Mouse (Mus musculus) CD4-positive, CD25-positive, alpha-beta regulatory T cell, adult 4 months (primary cell): ENCODE results near the gene Pias1. TPM values are rescaled to one million over a fixed set of nuclear protein-coding genes. Genes with fewer than 3 reads are reported as not detected.
A peak's percentile ranks its signal among the peaks of the same experiment; 100 is the strongest.
"Not testable (repeated sequence)": the region's sequence is repeated elsewhere in the genome, so short reads cannot be mapped to it uniquely, and the experiment has no call there.

Experiments used
- ATAC-seq: one replicate; pipeline ENCODE4 v1.8.0; 2017
- polyA plus RNA-seq, 2 experiments: library from polyadenylated mRNA; unstranded; fragments of 100-300 nt; shearing (Covaris generic); gene quantifications; one replicate each; pipeline ENCODE4 v1.2.1; 2017

The Pias1 gene
- polyA plus RNA-seq, 2 experiments from 2014 or later = 160 to 181 TPM

DNA sequence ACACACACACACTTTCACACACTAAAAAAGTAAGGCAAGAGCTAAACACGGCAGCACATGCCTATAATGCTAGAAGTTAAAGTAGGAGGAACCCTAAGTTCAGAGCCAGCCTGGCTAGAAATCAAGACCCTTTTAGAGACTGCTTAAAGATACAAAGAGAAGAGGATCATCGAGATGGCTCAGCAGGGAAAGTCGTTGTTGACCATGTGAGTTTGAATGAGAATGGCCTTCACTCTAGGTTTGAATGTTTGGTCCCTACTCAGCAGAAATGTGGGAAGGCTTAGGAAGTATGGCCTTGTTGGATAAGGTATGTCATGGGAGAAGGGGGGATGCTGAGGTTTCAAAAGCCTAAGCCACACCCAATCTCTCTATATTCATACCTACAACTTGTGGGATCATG, 46.8 kb downstream of the Pias1 start:
- no peak for ATAC-seq

DNA sequence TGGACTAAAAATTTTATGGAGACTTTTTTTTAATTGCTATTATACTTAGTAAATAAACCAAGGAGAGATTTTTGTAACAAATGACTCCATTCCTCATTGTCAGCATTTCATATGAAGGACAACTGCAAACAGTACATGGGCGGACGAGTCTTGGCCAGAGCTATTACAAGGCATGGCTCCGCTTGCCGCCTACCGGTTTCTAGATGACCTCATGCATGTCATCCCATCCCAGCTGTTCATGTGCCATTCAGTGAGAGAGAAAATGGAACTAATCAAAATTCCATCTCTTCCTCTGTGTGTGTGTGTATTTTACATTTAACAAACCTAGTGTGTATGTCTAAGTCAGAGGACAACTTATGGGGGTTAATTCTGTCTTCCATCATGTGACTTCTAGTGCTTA, 51.9 kb downstream of the Pias1 start:
- ATAC-seq = no peak

DNA sequence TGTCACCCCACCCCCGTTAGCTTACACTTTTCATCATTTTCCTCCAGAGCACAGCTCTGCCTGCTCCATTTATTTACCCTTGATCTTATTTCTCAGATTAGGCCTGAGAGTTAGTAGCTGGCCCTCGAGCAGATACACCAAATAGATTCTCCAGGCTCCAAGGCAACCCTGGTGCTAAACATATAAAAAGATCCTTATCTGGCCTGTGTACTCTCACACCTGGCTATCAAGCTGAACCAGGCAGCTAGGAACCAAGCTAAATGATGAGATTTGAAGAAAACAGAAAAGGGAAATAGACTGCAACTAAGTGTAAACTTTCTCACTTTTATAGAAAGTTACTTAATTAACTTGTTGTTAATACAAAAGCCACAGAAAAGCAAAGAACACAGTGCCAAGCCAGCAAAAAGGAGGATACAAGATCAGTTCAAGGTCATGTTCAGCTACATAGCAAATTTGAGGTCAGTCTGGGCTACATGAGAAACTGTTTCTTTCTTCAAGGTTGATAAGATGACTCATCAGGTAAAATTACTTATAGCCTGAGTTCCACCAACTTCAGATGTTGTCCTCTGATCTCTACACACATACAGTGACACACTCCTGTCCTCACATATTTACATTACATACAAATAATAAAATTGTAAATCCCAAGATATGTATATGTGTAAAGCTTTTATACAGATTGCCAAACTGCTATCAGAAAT, 52.9 kb downstream of the Pias1 start:
- ATAC-seq = no peak

DNA sequence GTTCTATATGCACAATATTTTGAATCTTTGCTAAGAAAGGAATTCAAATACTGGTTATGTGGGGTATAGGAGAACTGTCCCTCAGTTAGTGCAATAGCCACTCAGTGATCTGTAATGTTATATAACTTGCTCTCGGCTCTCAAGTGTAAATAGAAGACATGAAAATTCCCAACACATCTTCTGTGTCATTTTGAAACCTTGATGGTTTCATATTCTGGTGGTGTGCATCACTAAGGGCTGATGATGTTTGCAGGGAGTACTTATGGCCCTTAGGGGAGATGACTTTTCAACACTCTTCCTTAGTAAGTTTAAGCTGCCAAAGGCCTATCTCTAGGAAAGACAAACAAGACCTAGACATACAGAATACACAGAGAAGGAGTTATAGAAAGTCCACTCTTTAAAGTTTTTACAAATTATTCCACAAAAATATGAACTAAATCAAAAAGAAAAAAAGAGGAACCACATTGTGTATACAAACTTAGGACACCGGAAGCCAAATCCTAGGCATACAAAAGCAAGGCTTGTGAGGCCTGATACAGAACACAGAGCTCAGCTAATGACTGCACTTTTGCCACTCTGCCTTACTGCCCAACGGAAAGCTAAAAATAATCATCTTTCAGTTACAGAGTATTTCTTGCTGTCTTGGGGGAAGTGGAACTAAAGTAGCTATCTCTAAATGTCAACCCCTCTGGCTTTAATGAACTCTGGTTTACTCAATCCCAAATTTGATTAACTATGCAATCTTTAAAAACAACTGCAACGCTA, 55.0 kb downstream of the Pias1 start:
- ATAC-seq = peak; percentile 37

DNA sequence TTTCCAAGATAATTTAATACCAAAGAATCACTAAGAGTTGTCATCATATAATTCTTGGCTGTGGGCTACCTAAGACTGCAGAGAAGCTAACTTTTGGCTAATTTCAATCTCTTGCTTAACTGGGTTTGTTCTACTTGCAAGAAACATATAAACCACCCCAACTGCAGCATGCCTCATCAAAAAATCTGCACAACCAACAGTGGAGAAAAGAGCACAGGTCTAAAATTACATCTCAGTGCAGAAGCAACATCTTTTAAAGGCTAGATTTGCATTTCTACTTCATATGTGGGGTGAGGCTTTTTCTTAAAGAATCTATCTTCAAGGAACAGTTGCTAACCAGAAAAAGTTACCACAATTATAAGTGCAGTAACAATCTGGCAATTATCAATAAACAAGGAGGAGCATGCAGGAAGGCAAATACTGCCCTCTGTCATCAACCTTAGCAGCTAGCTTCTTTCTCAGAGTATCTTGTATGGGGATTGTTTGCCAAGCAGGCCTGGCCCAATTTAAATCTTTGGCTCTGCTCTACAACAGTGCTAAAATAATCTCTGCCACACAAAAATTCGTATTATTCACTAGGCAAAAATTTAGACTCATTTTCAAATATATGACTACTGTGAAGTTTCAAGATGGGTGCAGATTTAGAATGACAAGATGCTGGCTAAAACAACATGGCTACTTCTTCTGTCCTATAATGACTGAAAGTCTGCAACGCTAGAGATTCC, 62.7 kb downstream of the Pias1 start:
- no peak for ATAC-seq

DNA sequence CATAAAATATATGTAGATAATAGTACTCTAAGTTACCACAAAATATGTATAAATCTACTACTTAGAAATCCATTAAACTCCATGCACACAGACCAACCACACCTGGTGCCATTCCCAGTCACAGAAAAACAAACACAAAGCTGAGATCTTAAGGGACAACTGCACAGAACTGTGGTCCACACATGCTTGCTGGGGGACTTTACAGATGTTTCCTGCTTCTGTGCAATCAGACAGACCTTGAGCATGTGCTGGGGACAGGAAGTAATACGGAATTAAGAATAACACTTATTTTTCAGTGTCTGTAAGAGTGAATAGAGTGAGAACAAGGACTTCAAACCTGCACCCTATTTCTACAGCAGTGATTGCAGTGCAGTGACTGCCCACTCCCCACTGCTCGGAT, 66.8 kb downstream of the Pias1 start:
- ATAC-seq = no peak

DNA sequence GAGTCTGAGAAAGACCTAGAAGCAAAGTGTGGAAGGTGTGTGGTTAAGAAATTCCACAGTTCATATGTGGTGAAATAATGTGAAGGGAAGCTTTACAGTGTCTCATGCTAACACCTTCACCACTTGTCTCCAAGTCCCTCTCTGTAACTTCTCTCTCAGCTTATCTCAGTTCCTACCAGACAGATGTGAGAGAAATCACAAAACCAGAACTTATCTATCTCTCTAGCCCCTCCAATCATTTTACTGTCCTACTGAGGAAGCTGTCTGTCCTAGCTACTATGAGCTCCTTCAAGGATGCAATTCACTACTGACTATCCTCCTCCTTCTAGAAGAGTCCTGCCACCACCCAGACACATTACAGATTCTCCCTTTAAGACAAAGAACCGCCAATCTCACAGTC, 70.7 kb downstream of the Pias1 start:
- ATAC-seq = no peak

DNA sequence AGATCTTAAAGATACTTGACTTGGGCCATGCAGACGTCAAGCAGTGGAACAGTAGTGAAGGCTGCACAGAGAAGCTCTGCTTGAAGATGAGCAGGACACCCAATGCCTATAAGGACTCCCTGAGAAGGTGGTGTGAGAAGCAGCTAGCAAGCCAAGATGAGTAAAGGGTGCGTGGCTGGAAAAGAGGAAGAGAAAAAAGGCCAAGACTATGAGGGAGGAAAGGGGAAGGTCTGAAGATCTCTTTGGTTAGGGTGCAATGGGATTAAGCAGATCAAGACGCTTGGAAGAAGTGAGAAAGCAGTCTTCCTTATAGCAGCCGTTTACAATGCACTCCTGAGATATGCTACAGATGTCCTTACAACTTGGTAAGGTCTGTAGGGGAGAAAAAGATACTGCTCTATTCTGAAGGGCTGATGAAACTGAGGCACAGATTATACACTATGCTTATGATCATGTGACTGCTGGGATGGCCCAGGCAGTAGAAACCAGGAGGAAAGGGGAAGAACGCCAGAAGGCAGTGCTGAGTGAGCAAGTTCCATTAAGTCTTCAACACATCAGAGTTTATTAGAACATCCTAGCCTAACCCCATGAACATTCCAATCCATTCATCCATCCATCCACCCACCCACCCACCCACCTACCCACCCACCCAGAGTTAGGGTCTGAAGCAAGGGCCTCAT, 74.2 kb downstream of the Pias1 start:
- ATAC-seq = no peak

DNA sequence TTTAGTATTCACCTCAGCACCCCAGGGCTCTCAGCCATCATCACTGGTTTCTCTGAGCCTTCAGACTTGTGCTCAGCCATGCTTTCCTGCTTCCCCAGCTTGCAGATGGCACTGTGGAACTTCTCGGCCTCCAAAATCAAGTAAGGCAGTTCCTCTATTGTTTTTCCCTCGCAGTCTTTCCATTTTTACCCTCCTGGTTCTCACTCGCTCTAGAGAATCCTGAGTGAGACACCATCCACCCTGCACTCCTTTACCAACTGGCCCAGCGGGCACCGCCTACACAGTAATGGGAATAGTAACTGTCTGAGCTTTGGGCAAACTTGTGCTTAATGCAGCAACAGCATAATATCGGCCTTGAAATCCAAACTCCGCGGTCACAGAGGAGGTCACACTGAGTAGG, 82.7 kb downstream of the Pias1 start:
- no peak for ATAC-seq

DNA sequence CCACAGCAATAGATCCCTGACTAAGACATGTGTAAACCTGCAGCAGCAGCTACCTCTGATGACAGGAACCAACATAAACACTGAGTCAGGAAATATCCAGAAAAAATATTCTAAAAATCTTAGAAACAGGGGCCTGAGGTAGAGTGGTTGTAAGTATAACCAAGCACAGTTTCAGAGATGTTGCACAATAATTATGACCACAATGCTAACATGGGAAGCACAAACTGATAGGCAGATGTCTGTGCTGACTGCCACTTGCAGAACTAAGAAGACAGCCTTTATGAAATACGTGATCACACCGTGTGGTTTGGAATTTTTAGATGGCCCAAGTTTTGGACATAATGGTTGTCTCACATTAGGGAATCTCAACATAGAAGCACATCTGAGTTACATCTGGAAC, 83.9 kb downstream of the Pias1 start:
- no peak for ATAC-seq

DNA sequence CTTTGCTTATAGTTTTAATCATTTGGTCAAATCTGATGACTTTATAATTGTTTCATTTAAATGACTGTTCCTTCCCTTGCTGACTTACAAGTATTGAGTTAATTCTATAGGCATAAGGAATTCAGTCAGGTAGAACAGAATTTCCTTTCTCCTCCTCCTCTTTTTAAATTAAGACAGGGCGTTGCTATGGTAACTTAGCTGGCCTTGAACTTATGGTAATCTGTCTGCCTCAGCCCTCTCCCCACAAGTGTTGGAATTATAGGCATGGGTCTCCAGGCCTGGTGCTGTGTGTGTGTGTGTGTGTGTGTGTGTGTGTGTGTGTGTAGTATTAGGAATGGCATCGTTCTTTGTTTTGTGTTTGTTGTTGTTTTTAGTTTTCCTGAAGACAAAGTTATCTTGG, 86.0 kb downstream of the Pias1 start:
- no peak for ATAC-seq

DNA sequence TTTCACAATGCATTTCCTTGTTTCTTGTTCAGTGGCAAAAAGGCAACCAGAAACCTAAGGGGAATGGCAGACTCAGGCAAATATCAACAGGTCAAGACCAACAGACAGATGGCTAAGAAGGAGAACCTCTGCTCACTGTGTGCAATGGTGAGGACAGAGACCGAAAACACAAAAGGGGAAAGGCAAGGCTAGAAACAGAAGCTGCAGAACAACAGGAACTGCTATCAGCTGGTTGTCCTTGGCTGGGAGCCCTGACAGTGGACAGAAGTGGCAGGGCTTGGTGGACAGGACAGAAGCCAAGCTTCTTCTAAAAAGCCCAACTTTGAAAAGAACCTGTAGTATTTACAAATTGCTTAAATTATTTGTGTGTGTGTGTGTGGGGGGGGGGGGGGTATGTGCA, 93.2 kb downstream of the Pias1 start:
- no peak for ATAC-seq

DNA sequence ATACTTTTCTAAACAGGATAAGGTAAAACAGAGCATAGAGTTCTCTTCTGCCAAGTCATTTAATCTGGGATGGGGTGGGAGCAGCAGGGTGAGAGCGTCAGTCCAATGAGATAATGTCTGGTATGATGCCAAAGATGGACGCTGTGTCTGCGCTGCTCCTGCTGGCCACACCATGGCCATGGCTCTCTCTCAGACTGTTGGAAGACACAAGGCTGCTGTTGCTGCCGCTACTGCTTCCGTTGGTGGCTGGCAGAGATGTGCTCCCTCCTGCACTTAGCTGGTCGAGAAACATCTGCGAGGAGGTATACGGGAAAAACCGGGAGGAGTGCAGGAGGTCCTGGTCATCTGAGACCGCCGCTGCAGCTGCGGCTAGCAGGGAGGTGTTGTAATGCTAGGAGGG, 105.9 kb downstream of the Pias1 start:
- no peak for ATAC-seq

DNA sequence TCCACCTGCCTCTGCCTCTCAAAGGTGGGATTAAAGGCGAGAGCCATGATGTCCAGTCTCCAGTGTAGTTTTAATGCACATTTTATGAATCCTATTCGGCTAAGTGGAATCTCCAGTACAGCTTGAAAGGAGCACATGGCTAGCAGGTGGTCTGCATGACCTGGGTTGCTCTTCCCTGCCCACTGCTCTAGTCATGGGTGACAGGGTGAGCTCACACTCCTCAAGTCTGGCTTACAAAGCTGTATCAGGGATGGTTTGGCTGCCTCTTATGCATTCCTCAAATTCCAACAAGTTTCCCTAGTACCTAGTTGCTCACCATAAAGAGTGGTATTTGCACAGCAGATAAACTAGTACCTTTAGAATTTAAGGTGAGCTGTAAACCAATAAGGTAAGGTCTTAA, 109.9 kb downstream of the Pias1 start:
- no peak for ATAC-seq

DNA sequence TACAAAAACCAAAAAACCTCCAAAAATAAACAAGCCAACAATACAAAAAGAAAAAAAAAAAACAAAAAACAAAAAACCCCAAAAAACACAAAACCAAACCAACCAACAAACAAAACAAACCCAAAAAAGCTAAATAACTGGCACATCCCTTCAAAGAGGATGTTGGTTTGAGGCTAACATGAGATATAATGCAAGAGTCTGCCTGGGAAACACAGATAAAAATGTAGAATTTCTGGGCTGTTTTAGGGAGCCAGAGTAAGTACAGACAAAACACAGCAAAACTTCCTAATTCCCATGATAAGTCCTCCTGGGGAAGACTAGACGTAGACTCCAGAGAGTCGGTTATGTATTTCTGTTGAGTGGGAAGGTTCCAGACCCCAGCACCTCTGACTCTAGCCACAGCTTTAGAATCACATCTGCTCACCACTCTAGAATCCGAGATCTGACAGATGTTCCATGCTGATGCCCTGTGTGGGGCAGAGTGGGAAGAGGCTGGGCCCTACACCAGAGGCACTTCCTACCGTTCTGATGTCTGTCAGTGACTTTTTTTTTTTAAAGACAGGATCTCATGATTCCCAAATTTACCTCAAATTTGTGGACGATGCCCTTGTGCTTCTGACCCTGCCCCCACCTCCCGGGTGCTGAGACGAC, 110.6 kb downstream of the Pias1 start:
- ATAC-seq = no peak

DNA sequence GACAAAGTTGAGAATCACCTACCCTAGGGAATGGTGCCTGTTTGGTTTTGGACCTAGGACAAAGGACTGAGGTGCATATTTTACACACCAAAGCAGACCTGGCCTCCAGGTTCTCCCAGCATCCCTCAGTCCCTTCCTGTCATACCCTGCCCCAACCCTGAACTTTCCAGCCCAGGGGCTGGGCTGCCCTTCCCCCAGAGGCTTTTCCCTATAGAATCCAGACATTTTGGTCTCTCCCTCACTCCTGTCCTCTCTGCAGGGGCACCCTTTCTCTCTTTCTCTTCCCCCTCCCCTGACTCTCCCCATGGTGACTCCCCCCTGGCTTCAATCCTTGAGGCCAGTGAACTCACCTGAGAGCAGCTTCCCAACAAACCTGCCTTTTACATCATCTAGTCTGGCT, 117.0 kb downstream of the Pias1 start:
- no peak for ATAC-seq

DNA sequence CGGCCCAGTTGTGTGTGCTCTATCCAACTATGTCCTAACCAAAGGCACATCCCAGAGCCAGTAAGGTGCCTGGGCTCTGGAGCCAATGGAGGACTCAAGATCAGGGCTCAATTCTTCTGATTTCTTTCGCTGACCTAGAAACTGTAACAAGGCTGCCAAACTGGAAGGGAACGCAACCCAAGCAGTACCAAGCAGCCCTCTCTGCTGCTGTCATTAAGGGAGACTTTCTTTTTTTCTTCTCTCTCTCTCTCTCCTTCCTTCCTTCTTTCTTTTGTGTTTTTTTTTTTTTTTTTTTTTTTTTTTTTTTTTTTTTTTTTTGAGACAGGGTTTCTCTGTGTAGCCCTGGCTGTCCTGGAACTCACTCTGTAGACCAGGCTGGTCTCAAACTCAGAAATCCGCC, 118.5 kb downstream of the Pias1 start:
- not testable (repeated sequence) for ATAC-seq

DNA sequence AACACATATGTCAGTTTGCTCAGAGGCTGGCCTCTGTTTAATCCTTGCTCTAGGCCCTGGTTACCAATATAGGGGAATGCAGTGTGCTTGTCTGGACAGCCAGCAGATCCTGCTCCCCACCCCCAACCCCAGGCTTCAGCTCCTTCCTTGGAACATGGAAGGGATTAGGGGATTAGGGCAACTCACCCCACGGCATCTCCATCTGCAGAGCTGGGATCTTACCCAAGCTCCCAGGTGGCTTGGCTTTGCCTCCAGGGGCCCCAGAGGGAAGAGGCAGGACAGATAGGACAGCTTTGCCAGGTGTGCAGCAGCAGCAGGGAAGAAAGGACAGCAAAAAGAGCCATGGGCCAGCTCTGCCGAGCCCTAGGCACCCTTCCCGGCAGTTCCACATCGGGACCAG, 126.9 kb downstream of the Pias1 start:
- no peak for ATAC-seq

DNA sequence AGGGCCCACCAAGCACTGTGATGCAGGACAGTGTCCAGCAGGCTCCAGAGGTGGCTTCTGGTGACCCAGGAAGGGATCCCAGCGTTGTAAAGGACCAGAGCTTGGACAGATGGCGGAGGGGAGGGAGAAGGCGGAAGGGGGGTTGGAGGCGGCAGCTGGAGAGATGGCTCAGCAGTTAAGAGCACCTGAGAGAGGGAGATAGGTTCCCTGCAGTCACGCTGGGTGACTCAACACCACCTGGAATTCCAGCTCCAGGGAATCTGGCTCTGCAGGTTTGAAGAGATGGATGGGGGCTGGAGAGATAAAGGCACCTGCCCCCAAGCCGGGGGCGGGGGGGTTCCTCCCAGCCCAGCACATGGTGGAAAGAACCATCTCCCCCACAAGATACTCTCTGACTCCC, 127.6 kb downstream of the Pias1 start:
- not testable (repeated sequence) for ATAC-seq

DNA sequence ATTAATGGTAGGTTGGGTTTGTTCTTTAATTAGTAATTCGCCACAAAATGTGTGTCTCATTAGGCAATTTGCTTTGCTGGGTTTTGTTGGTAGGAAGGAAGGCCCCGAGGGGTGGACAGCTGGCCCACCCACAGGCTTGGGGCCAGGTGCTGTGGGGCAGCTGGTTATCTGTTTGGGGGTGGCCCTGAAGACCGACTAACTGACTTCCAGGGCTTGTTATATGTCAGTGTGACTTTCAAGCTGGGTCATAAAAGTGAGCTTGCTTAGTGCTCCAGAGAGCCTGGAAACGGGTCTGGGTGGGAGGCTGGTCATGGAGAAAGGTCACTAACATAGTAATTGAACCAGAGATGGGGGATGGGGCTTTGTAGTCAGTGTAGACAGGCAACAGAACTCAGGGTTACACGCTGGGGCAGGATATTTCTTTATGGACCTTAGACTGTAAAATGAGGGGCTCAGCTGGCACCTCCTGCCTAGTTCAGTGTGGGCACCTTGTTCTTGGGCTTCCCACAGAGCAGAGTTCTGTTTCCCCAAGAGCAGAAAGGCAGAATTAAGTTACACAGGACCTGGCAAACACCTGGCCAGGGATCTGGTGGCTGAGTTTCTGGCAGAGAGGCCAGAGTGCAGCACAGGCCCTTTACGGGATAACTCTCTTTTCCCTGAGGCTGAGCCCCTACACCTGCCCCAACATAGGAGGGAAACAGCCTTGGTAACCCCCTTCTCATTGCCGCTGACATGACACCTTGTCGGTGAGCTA, 129.3 kb downstream of the Pias1 start:
- no peak for ATAC-seq

DNA sequence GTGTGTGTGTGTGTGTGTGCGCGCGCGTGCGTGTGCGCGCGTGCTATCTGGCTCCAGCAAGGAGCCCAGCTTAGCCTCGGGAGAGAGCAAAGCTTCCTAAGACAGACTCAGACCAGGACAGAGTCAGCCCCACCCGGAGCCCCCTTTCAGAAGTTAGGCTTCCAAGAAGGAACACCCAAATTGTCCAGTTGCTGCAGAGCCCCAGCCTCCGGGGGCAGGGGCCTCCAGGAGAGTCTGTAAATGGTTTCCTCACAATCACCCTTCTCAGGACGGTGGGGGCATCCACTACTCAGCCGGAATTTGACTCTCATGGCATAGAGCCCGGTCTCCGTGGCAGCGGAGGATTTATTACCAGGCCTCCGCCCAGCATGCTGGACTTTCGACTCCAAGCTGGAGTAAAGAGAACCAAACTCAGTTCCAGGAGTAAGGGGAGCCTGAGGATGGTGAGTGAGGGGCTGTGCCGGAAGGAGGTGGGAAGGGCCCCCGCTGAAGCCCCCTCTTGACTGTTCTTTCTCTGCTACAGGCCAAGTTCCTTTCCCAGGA, 129.9 kb downstream of the Pias1 start, which contains the start of gene Calml4:
Gene Calml4 (plus strand): TSS at position 362 of the 543 bp plus-strand sequence.
- no peak for ATAC-seq

DNA sequence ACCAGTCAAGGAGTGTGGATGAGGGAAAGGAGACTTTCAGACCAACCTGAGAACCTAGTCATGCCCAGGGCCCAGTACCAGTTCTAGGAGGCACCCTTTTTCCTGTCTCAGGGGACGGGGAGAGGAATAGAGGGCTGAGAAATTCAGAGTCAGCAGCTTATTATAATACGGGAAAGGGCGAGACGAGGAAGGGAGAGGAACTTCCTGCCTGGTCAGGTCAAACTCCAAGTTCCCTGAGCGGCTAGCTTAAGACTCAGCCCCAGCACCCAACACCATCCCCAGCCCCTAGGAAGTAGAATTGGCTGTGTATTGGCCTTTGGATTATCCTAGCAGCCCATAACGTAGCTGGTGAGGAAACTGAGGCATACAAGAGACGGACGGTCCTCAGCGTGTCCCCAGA, 130.5 kb downstream of the Pias1 start:
- ATAC-seq = no peak
